Mouse (Mus musculus) neutrophil, adult 5-6 weeks (primary cell): ENCODE results near the gene Mknk1. TPM values are rescaled to one million over a fixed set of nuclear protein-coding genes. Genes with fewer than 3 reads are reported as not detected.

Experiments used
- total RNA-seq: library from RNA; stranded (forward); fragments of 200-1000 nt; gene quantifications from 2 replicates; pipeline ENCODE4 v1.2.3, GENCODE M21; 2017

Mknk1 gene
- total RNA-seq, 1 experiment from 2014 or later = 210 TPM

Other genes with a start within 250 kb of the Mknk1 start
- gene Cyp4a32, start 238.2 kb upstream of the Mknk1 start, total RNA-seq = not detected in 2 replicates
- not detected in 2 replicates for gene Cyp4b1, start 191.5 kb upstream of the Mknk1 start, total RNA-seq
- gene Efcab14, start 101.5 kb upstream of the Mknk1 start, total RNA-seq = 49.6 and 52.4 TPM in 2 replicates
- 0.70 and 2.3 TPM in 2 replicates for gene Tex38, start 58.2 kb upstream of the Mknk1 start, total RNA-seq
- gene Atpaf1, start 54.4 kb upstream of the Mknk1 start, total RNA-seq = 9.1 and 9.6 TPM in 2 replicates
- 16.5 and 20.5 TPM in 2 replicates for gene Mob3c, start 11.1 kb upstream of the Mknk1 start, total RNA-seq
- not detected in 2 replicates for gene Kncn, start 45.2 kb downstream of the Mknk1 start, total RNA-seq
- 0.25 TPM in 1 of 2 replicates, not detected in the other for gene 6430628N08Rik, start 51.5 kb downstream of the Mknk1 start, total RNA-seq
- gene Dmbx1, start 100.7 kb downstream of the Mknk1 start, total RNA-seq = not detected in 2 replicates
- 14.7 and 15.8 TPM in 2 replicates for gene Faah, start 178.7 kb downstream of the Mknk1 start, total RNA-seq
- gene Nsun4, start 214.7 kb downstream of the Mknk1 start, total RNA-seq = 30.7 and 49.6 TPM in 2 replicates
- 251 and 277 TPM in 2 replicates for gene Uqcrh, start 235.9 kb downstream of the Mknk1 start, total RNA-seq
- gene Lrrc41, start 236.1 kb downstream of the Mknk1 start, total RNA-seq = 14.8 and 19.8 TPM in 2 replicates